Mouse (Mus musculus): ENCODE data around the gene Olfr340.
"Not testable (repeated sequence)": the region's sequence is repeated elsewhere in the genome, so short reads cannot be mapped to it uniquely, and the experiment has no call there.

The Olfr340 gene

DNA sequence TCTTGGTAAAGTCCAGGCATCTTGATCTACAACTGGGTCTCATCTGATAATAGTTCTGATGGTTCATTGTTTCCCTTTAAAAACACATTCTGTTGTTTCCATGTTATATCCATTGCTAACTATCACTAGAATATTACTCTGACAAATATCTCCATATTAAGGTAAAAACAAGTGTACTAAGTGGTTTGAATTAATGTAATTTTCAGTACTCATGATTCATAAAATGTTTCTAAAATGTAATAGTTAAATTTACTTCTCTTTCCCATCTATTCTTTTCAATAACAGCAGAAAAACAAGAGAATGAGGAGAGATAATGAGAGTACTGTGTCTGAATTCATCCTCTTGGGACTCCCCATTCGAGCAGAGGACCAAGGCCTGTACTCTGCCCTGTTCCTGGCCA is at the start of gene Olfr340:
TSS of gene Olfr340 (plus strand) at position 301 of the 400 bp plus-strand sequence.
- DNase-seq (ENCODE audit: low spot score in 2 of 2) = no peak

DNA sequence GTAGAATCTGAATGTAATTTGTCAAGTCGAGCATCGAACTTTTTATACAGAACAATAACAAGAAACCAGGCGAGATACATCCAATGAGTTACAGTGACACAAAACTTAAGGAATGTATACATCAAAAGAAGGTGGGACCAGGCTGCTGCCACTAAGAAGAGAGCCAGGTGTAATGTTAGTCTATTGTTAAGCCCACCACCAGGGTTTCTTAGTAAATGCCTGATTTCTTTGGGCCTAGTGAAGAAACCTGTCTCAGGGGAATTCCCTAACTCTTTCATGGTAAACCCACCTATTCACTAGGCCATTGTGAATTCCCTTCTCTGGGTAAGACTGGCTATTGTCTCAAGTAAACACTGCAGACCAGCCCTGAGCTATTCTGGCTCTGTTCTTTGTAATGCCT is 37.2 kb upstream of the Olfr340 start:
- not testable (repeated sequence) for DNase-seq (ENCODE audit: low spot score in 2 of 2)

DNA sequence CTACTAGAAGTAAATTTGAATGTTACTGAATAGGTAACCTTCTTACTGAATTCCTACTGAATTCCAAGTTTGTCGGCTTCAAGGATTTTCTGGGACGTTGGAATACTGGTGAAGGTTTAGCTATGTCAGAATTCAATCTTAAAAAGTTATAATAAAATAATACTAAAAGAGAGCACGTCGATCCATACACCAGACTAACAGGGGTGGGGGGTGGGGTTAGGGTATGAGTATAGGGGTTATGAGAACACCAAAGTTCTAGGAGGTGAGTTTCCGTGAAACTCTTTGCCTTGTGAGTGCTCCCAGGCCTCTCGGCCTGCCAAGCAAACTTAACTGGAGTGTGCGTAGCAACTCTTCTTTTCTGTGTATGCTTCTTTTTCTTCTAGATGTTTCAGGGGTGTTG is 36.8 kb upstream of the Olfr340 start:
- not testable (repeated sequence) for DNase-seq (ENCODE audit: low spot score in 2 of 2)

DNA sequence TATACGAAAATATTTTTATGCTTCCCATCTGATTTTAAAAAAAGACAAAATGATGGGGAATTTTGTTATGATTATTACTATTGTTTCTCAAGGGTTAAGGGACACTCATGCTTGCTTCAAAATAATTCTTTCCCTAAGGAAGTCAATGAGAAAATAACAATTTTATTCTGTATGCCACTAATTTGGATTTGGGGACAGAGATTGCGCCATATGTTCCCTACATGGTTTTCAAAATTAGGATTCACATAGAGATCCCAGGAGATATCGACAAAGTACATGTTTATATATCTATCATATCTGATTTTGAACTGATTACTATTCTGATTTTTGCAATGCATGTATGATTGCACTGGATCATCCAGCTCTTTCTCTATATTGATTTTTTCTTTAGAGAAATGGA is 33.7 kb upstream of the Olfr340 start, which contains the start of gene Olfr339:
TSS of gene Olfr339 (plus strand) at position 301 of the 400 bp plus-strand sequence.
- DNase-seq (ENCODE audit: low spot score in 2 of 2) = no peak

DNA sequence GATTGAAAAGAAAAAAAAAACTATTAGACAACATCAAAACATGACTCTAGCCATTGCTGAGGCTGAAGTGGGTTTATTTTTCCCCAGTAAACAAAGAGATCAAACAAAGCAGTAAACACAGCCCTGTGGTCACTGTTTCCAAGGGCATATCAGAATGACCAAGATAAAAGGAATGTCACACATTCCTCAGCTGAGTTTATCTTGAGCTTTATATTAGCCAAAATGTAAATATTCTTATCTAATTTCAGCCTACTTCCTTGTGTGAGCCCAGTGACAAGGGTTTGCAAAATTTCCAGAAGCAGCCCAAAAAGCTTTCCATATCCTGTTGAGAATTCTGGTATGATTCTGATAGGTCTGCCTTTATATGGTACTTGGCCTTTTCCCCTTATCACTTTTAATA is 21.2 kb downstream of the Olfr340 start:
- no peak for DNase-seq (ENCODE audit: low spot score in 2 of 2)

DNA sequence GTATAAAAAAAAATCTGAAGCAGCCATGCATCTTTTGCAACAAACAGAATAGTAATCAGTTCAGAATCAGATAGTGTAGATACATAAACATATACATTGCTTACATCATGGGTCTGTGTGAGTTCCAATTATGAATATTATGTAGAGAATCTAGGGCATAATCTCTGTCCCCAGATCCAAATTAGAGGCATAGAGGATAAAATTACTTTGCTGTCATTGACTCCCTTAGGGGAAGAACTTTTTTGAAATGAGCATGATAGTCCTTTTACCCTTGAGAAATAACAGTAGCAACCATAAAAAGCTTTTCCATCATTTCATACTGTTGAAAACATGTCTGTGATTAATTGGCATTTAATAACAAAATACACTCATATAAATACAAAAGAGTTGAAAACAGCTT is 30.0 kb downstream of the Olfr340 start, which contains the start of gene Olfr341:
TSS of gene Olfr341 (minus strand) at position 101 of the 400 bp plus-strand sequence.
- no peak for DNase-seq (ENCODE audit: low spot score in 2 of 2)

Measured in right cerebral cortex, adult 2 months (tissue).